In genomic region chrX:137127542-137127941, GRCm38 (mm10) we compare ENCODE assay signal across 28 mouse cellular contexts. TPM values are rescaled to one million over a fixed set of nuclear protein-coding genes. Genes with fewer than 3 reads are reported as not detected.
DNase-seq lines count a peak whose midpoint lies in the region; ATAC-seq lines count a peak whose summit lies in the region.
"Had no signal": no experiment of that assay in that cellular context is flagged by ENCODE, and none has a peak within 500 bp of the region (broad histone marks: within the 10 kb centered on the region; RNA-seq: fewer than 3 reads in every experiment).

No protein-coding gene starts in this region.

- H3K9ac ChIP-seq in heart, embryonic 13.5 days, result no peak overlapping the region
- H3K9ac ChIP-seq in hindbrain, embryonic 11.5 days (ENCODE audit: low read depth, low read length), result no peak overlapping the region
- H3K9ac ChIP-seq in hindbrain, embryonic 16.5 days (ENCODE audit: low read depth, low read length), result no peak overlapping the region
- H3K9ac ChIP-seq: forebrain, postnatal 0 days; limb, embryonic 12.5 days; liver, postnatal 0 days; midbrain, embryonic 15.5 days; stomach, embryonic 15.5 days had no signal

- H3K27me3 ChIP-seq in heart, embryonic 13.5 days (replicated peaks), result peaks cover 62% of the 10 kb centered on the region
- H3K27me3 ChIP-seq in hindbrain, embryonic 11.5 days (ENCODE audit: control insufficient read depth, insufficient read depth, low read length), result peaks cover 34% of the 10 kb centered on the region; the same call in 1 of the 2 replicates
- peaks cover 24% of the 10 kb centered on the region for H3K27me3 ChIP-seq in hindbrain, embryonic 16.5 days (replicated peaks; ENCODE audit: control insufficient read depth, insufficient read depth, low read length)

- no peaks in the 10 kb centered on the region for H3K9me3 ChIP-seq in heart, embryonic 13.5 days
- H3K9me3 ChIP-seq in hindbrain, embryonic 11.5 days (ENCODE audit: control insufficient read depth, low read length), result no peaks in the 10 kb centered on the region
- no peaks in the 10 kb centered on the region for H3K9me3 ChIP-seq in hindbrain, embryonic 16.5 days (ENCODE audit: control insufficient read depth, low read length)
- H3K9me3 ChIP-seq: limb, embryonic 12.5 days; midbrain, embryonic 15.5 days; stomach, embryonic 15.5 days had no signal

- ATAC-seq in heart, embryonic 13.5 days (ENCODE audit: extremely low read depth, insufficient number of reproducible peaks, low FRiP score, low TSS enrichment), result no peak
- peak; percentile 51; the same call in 1 of the 2 replicates for ATAC-seq in hindbrain, embryonic 11.5 days (ENCODE audit: low FRiP score)
- ATAC-seq in hindbrain, embryonic 16.5 days, result no peak
- ATAC-seq: activated CD4-positive, CD25-positive, alpha-beta regulatory T cell, adult 4 months; forebrain, postnatal 0 days; intestine, postnatal 0 days; liver, postnatal 0 days; lung, postnatal 0 days; midbrain, embryonic 15.5 days had no signal

- no peak overlapping the region for H3K27ac ChIP-seq in heart, embryonic 13.5 days (replicated peaks)
- H3K27ac ChIP-seq in hindbrain, embryonic 11.5 days (ENCODE audit: low read depth, low read length), result no peak overlapping the region
- no peak overlapping the region for H3K27ac ChIP-seq in hindbrain, embryonic 16.5 days (ENCODE audit: low read depth, low read length)
- H3K27ac ChIP-seq: layer of hippocampus, adult 2 months; limb, embryonic 12.5 days; macrophage; midbrain, embryonic 15.5 days; stomach, embryonic 15.5 days had no signal

- peak; percentile 58 for DNase-seq in embryo, embryonic 10 days (ENCODE audit: low spot score)
- no peak for DNase-seq in embryo, embryonic 9.5 days (ENCODE audit: extremely low spot score)
- DNase-seq in heart, adult 9 months (ENCODE audit: low spot score in 2 of 2), result no peak
- DNase-seq in hindbrain, embryonic 11.5 days (ENCODE audit: low spot score), result no peak
- peak; percentile 51 for DNase-seq in retina, postnatal 1 day
- DNase-seq in retina, embryonic 14.5 days (ENCODE audit: low spot score), result no peak
- DNase-seq: adrenal gland, adult 8-10 months; cerebellum, adult 11-12 months; cerebellum, postnatal 10 days; forebrain, postnatal 0 days; gastrocnemius, postnatal 25 days; heart, postnatal 14 days; kidney, postnatal 25 days; liver, postnatal 0 days had no signal

- no peaks in the 10 kb centered on the region for H3K4me1 ChIP-seq in heart, embryonic 13.5 days
- no peaks in the 10 kb centered on the region for H3K4me1 ChIP-seq in hindbrain, embryonic 11.5 days (replicated peaks; ENCODE audit: control insufficient read depth, insufficient read depth, low read length)
- no peaks in the 10 kb centered on the region for H3K4me1 ChIP-seq in hindbrain, embryonic 16.5 days (ENCODE audit: control insufficient read depth, insufficient read depth, low read depth, low read length)
- H3K4me1 ChIP-seq: limb, embryonic 12.5 days; midbrain, embryonic 15.5 days; stomach, embryonic 15.5 days had no signal

- WGBS in heart, embryonic 13.5 days, result 5% methylated on average over 17 of the region's 17 CpGs
- 18% methylated on average over 17 of the region's 17 CpGs for WGBS in hindbrain, embryonic 11.5 days
- 15% methylated on average over 17 of the region's 17 CpGs for WGBS in hindbrain, embryonic 16.5 days

- no peaks in the 10 kb centered on the region for H3K36me3 ChIP-seq in heart, embryonic 13.5 days
- no peaks in the 10 kb centered on the region for H3K36me3 ChIP-seq in hindbrain, embryonic 11.5 days (ENCODE audit: control insufficient read depth, insufficient read depth, low read length)
- no peaks in the 10 kb centered on the region for H3K36me3 ChIP-seq in hindbrain, embryonic 16.5 days (ENCODE audit: control insufficient read depth, insufficient read depth, low read length)
- H3K36me3 ChIP-seq: limb, embryonic 12.5 days; midbrain, embryonic 15.5 days; stomach, embryonic 15.5 days had no signal

- peak overlapping the region; percentile 48 for H3K4me2 ChIP-seq in heart, embryonic 13.5 days
- no peak overlapping the region for H3K4me2 ChIP-seq in hindbrain, embryonic 11.5 days (replicated peaks; ENCODE audit: low read depth, low read length)
- H3K4me2 ChIP-seq in hindbrain, embryonic 16.5 days (ENCODE audit: low read length), result no peak overlapping the region
- H3K4me2 ChIP-seq: limb, embryonic 12.5 days; liver, embryonic 11.5 days; midbrain, embryonic 15.5 days; stomach, embryonic 15.5 days had no signal

- peak overlapping the region; percentile 9; the same call in 1 of the 2 replicates for H3K4me3 ChIP-seq in heart, embryonic 13.5 days
- H3K4me3 ChIP-seq in hindbrain, embryonic 11.5 days (ENCODE audit: low read depth, low read length), result no peak overlapping the region
- no peak overlapping the region for H3K4me3 ChIP-seq in hindbrain, embryonic 16.5 days (ENCODE audit: low read length)
- H3K4me3 ChIP-seq: layer of hippocampus, adult 2 months; limb, embryonic 12.5 days; midbrain, embryonic 15.5 days; stomach, embryonic 15.5 days had no signal

RNA-seq across cellular contexts. Expression of gene Esx1, which starts 5.7 kb away (rescaled TPM):
- not detected in 2 replicates for polyA plus RNA-seq in heart, embryonic 13.5 days (2015; fragmentation: Nextera tagmentation; extraction: Ambion mirVana)
- not detected in 2 replicates for polyA plus RNA-seq in hindbrain, embryonic 11.5 days (2014; fragmentation: Nextera tagmentation; extraction: Ambion mirVana)
- not detected in 2 replicates for polyA plus RNA-seq in hindbrain, embryonic 16.5 days (2015; fragmentation: Nextera tagmentation; extraction: Ambion mirVana)
- polyA plus RNA-seq: activated CD4-positive, CD25-positive, alpha-beta regulatory T cell, adult 4 months; embryonic facial prominence, embryonic 14.5 days; forebrain, postnatal 0 days; intestine, postnatal 0 days; kidney, embryonic 14.5 days; limb, embryonic 12.5 days; liver, embryonic 11.5 days; liver, postnatal 0 days; lung, postnatal 0 days; macrophage; midbrain, embryonic 15.5 days; neural tube, embryonic 14.5 days; stomach, embryonic 15.5 days had no signal

Comparison
In these comparisons a context has a peak if more than half of its experiments do, and no peak if none do; other contexts are left out.
1. DNase-seq: peak in embryo, embryonic 10 days (single experiment) and retina, postnatal 1 day (single experiment); none in embryo, embryonic 9.5 days (single experiment), heart, adult 9 months (0 of 2), hindbrain, embryonic 11.5 days (single experiment) and retina, embryonic 14.5 days (single experiment).